Mouse (Mus musculus) lung, adult 2 months (tissue): ENCODE results near the gene Tagap.
"Not testable (repeated sequence)": the region's sequence is repeated elsewhere in the genome, so short reads cannot be mapped to it uniquely, and the experiment has no call there.

Experiments used
- CTCF ChIP-seq: fragments of 200-500 bp; IDR thresholded peaks from 2 replicates; pipeline ENCODE4 v1.5.1; 2011; ENCODE audit warnings: mild to moderate bottlenecking, low read length, control low read depth; ENCODE audit not compliant: insufficient read depth
- POLR2A ChIP-seq: fragments of 200-500 bp; IDR thresholded peaks from 2 replicates; pipeline ENCODE4 v1.6.1; 2011; ENCODE audit warnings: low read depth, mild to moderate bottlenecking, control low read depth, low read length, borderline replicate concordance; ENCODE audit errors: extremely low read depth

- TF ChIP-seq CTCF = not testable (repeated sequence)
- peak; percentile 58; the same call in 1 of the 2 replicates for TF ChIP-seq POLR2A
Measured at GRCm38 (mm10) chr17:7945117-7946052, 19.6 kb downstream of the Tagap start, which contains the start of gene Rsph3a.
